Mouse (Mus musculus): ENCODE results near the gene Copz2. TPM values are rescaled to one million over a fixed set of nuclear protein-coding genes. Genes with fewer than 3 reads are reported as not detected.

Gene Copz2
- polyA plus RNA-seq, 1 experiment from 2014 or later = 22.2 TPM

GRCm38 (mm10) chr11:96832973-96833372 is 16.7 kb upstream of the Copz2 start:
- no peaks in the 10 kb centered on the region for H3K9me3 ChIP-seq (ENCODE audit: control insufficient read depth, low read length)
- peaks cover 12% of the 10 kb centered on the region for H3K4me1 ChIP-seq (ENCODE audit: control insufficient read depth, insufficient read depth, low read depth, low read length)
- no peak overlapping the region for H3K27ac ChIP-seq (ENCODE audit: low read depth, low read length)
- H3K27me3 ChIP-seq (replicated peaks; ENCODE audit: control insufficient read depth, insufficient read depth, low read length) = no peaks in the 10 kb centered on the region
- H3K4me3 ChIP-seq (ENCODE audit: low read length) = no peak overlapping the region
- ATAC-seq = no peak
- WGBS = 73% methylated on average over 2 of the region's 2 CpGs
- H3K4me2 ChIP-seq (ENCODE audit: low read length) = no peak overlapping the region
- 0 out of 2 replicates have a peak, but pooled peaks cover under 1% of the 10 kb centered on the region for H3K36me3 ChIP-seq (ENCODE audit: control insufficient read depth, insufficient read depth, low read length)
- no peak overlapping the region for H3K9ac ChIP-seq (ENCODE audit: low read depth, low read length)

- Histone ChIP-seq H3K9me3 (ENCODE audit: control insufficient read depth, low read length) (no peaks in the 10 kb centered on the region), H3K9ac (ENCODE audit: low read depth, low read length) (no peak overlapping the region), H3K4me2 (ENCODE audit: low read length) (no peak overlapping the region), H3K27ac (ENCODE audit: low read depth, low read length) (no peak overlapping the region), H3K27me3 (replicated peaks; ENCODE audit: control insufficient read depth, insufficient read depth, low read length) (no peaks in the 10 kb centered on the region), H3K4me1 (ENCODE audit: control insufficient read depth, insufficient read depth, low read depth, low read length) (peaks cover 4% of the 10 kb centered on the region), H3K4me3 (ENCODE audit: low read length) (no peak overlapping the region), H3K36me3 (ENCODE audit: control insufficient read depth, insufficient read depth, low read length) (no peaks in the 10 kb centered on the region)
- ATAC-seq = no peak
- WGBS = 100% methylated on average over 1 of the region's 1 CpGs
Measured at GRCm38 (mm10) chr11:96834127-96834526, 15.5 kb upstream of the Copz2 start.

- Histone ChIP-seq H3K9me3 (ENCODE audit: control insufficient read depth, low read length) (no peaks in the 10 kb centered on the region), H3K4me1 (ENCODE audit: control insufficient read depth, insufficient read depth, low read depth, low read length) (no peaks in the 10 kb centered on the region), H3K27ac (ENCODE audit: low read depth, low read length) (no peak overlapping the region), H3K9ac (ENCODE audit: low read depth, low read length) (no peak overlapping the region), H3K27me3 (replicated peaks; ENCODE audit: control insufficient read depth, insufficient read depth, low read length) (no peaks in the 10 kb centered on the region), H3K4me2 (ENCODE audit: low read length) (no peak overlapping the region), H3K4me3 (ENCODE audit: low read length) (no peak overlapping the region), H3K36me3 (ENCODE audit: control insufficient read depth, insufficient read depth, low read length) (no peaks in the 10 kb centered on the region)
- WGBS = 30% methylated on average over 9 of the region's 9 CpGs
- no peak for ATAC-seq
Measured at GRCm38 (mm10) chr11:96837298-96837697, 12.4 kb upstream of the Copz2 start.

- no peak overlapping the region for H3K4me3 ChIP-seq (ENCODE audit: low read length)
- no peaks in the 10 kb centered on the region for H3K4me1 ChIP-seq (ENCODE audit: control insufficient read depth, insufficient read depth, low read depth, low read length)
- WGBS = 80% methylated on average over 4 of the region's 4 CpGs
- no peaks in the 10 kb centered on the region for H3K9me3 ChIP-seq (ENCODE audit: control insufficient read depth, low read length)
- no peak for ATAC-seq
- H3K27ac ChIP-seq (ENCODE audit: low read depth, low read length) = no peak overlapping the region
- no peak overlapping the region for H3K4me2 ChIP-seq (ENCODE audit: low read length)
- no peaks in the 10 kb centered on the region for H3K36me3 ChIP-seq (ENCODE audit: control insufficient read depth, insufficient read depth, low read length)
- H3K9ac ChIP-seq (ENCODE audit: low read depth, low read length) = no peak overlapping the region
- H3K27me3 ChIP-seq (replicated peaks; ENCODE audit: control insufficient read depth, insufficient read depth, low read length) = no peaks in the 10 kb centered on the region
Measured at GRCm38 (mm10) chr11:96838341-96838740, 11.3 kb upstream of the Copz2 start.

GRCm38 (mm10) chr11:96839428-96839827 is 10.2 kb upstream of the Copz2 start:
- Histone ChIP-seq H3K27me3 (replicated peaks; ENCODE audit: control insufficient read depth, insufficient read depth, low read length) (no peaks in the 10 kb centered on the region), H3K9ac (ENCODE audit: low read depth, low read length) (no peak overlapping the region), H3K36me3 (ENCODE audit: control insufficient read depth, insufficient read depth, low read length) (no peaks in the 10 kb centered on the region), H3K4me2 (ENCODE audit: low read length) (no peak overlapping the region), H3K9me3 (ENCODE audit: control insufficient read depth, low read length) (no peaks in the 10 kb centered on the region), H3K27ac (ENCODE audit: low read depth, low read length) (no peak overlapping the region), H3K4me3 (ENCODE audit: low read length) (no peak overlapping the region), H3K4me1 (ENCODE audit: control insufficient read depth, insufficient read depth, low read depth, low read length) (no peaks in the 10 kb centered on the region)
- no peak for ATAC-seq
- WGBS = 83% methylated on average over 7 of the region's 7 CpGs

GRCm38 (mm10) chr11:96839877-96840276 is 9.8 kb upstream of the Copz2 start:
- H3K9me3 ChIP-seq (ENCODE audit: control insufficient read depth, low read length) = no peaks in the 10 kb centered on the region
- no peak overlapping the region for H3K9ac ChIP-seq (ENCODE audit: low read depth, low read length)
- H3K27ac ChIP-seq (ENCODE audit: low read depth, low read length) = no peak overlapping the region
- no peak overlapping the region for H3K4me3 ChIP-seq (ENCODE audit: low read length)
- no peak overlapping the region for H3K4me2 ChIP-seq (ENCODE audit: low read length)
- no peak for ATAC-seq
- no peaks in the 10 kb centered on the region for H3K4me1 ChIP-seq (ENCODE audit: control insufficient read depth, insufficient read depth, low read depth, low read length)
- H3K27me3 ChIP-seq (replicated peaks; ENCODE audit: control insufficient read depth, insufficient read depth, low read length) = no peaks in the 10 kb centered on the region
- 72% methylated on average over 3 of the region's 3 CpGs for WGBS
- no peaks in the 10 kb centered on the region for H3K36me3 ChIP-seq (ENCODE audit: control insufficient read depth, insufficient read depth, low read length)

- 51% methylated on average over 8 of the region's 8 CpGs for WGBS
- no peaks in the 10 kb centered on the region for H3K4me1 ChIP-seq (ENCODE audit: control insufficient read depth, insufficient read depth, low read depth, low read length)
- H3K9ac ChIP-seq (ENCODE audit: low read depth, low read length) = no peak overlapping the region
- H3K4me2 ChIP-seq (ENCODE audit: low read length) = no peak overlapping the region
- no peak overlapping the region for H3K27ac ChIP-seq (ENCODE audit: low read depth, low read length)
- ATAC-seq = no peak
- H3K4me3 ChIP-seq (ENCODE audit: low read length) = no peak overlapping the region
- H3K36me3 ChIP-seq (ENCODE audit: control insufficient read depth, insufficient read depth, low read length) = no peaks in the 10 kb centered on the region
- no peaks in the 10 kb centered on the region for H3K27me3 ChIP-seq (replicated peaks; ENCODE audit: control insufficient read depth, insufficient read depth, low read length)
- H3K9me3 ChIP-seq (ENCODE audit: control insufficient read depth, low read length) = no peaks in the 10 kb centered on the region
Measured at GRCm38 (mm10) chr11:96840290-96840689, 9.4 kb upstream of the Copz2 start.

GRCm38 (mm10) chr11:96843627-96844026 is 6.0 kb upstream of the Copz2 start:
- H3K27me3 ChIP-seq (replicated peaks; ENCODE audit: control insufficient read depth, insufficient read depth, low read length) = no peaks in the 10 kb centered on the region
- no peaks in the 10 kb centered on the region for H3K36me3 ChIP-seq (ENCODE audit: control insufficient read depth, insufficient read depth, low read length)
- H3K27ac ChIP-seq (ENCODE audit: low read depth, low read length) = no peak overlapping the region
- no peak overlapping the region for H3K4me2 ChIP-seq (ENCODE audit: low read length)
- H3K4me1 ChIP-seq (ENCODE audit: control insufficient read depth, insufficient read depth, low read depth, low read length) = no peaks in the 10 kb centered on the region
- H3K9me3 ChIP-seq (ENCODE audit: control insufficient read depth, low read length) = no peaks in the 10 kb centered on the region
- H3K9ac ChIP-seq (ENCODE audit: low read depth, low read length) = no peak overlapping the region
- no peak for ATAC-seq
- 61% methylated on average over 3 of the region's 3 CpGs for WGBS
- H3K4me3 ChIP-seq (ENCODE audit: low read length) = no peak overlapping the region

- WGBS = 52% methylated on average over 3 of the region's 3 CpGs
Measured at GRCm38 (mm10) chr11:96847240-96847639, 2.4 kb upstream of the Copz2 start.

GRCm38 (mm10) chr11:96848694-96849093 is 976 bp upstream of the Copz2 start:
- Histone ChIP-seq H3K36me3 (ENCODE audit: control insufficient read depth, insufficient read depth, low read length) (no peaks in the 10 kb centered on the region), H3K4me1 (ENCODE audit: control insufficient read depth, insufficient read depth, low read depth, low read length) (peaks cover 6% of the 10 kb centered on the region), H3K27me3 (replicated peaks; ENCODE audit: control insufficient read depth, insufficient read depth, low read length) (peaks cover 7% of the 10 kb centered on the region; the same call in 1 of the 2 replicates), H3K4me2 (ENCODE audit: low read length) (no peak overlapping the region), H3K9ac (ENCODE audit: low read depth, low read length) (no peak overlapping the region), H3K27ac (ENCODE audit: low read depth, low read length) (no peak overlapping the region), H3K9me3 (ENCODE audit: control insufficient read depth, low read length) (no peaks in the 10 kb centered on the region), H3K4me3 (ENCODE audit: low read length) (no peak overlapping the region)
- 48% methylated on average over 9 of the region's 9 CpGs for WGBS
- ATAC-seq = no peak

More at GRCm38 (mm10) chr11:96847240-96847639, 2.4 kb upstream of the Copz2 start:
- no peak overlapping the region for H3K4me3 ChIP-seq (ENCODE audit: low read length)
- H3K9me3 ChIP-seq (ENCODE audit: control insufficient read depth, low read length) = no peaks in the 10 kb centered on the region
- H3K27me3 ChIP-seq (replicated peaks; ENCODE audit: control insufficient read depth, insufficient read depth, low read length) = peaks cover 7% of the 10 kb centered on the region; the same call in 1 of the 2 replicates
- no peak overlapping the region for H3K9ac ChIP-seq (ENCODE audit: low read depth, low read length)
- H3K4me2 ChIP-seq (ENCODE audit: low read length) = no peak overlapping the region
- H3K36me3 ChIP-seq (ENCODE audit: control insufficient read depth, insufficient read depth, low read length) = no peaks in the 10 kb centered on the region
- H3K27ac ChIP-seq (ENCODE audit: low read depth, low read length) = no peak overlapping the region
- no peak for ATAC-seq
- peaks cover 6% of the 10 kb centered on the region for H3K4me1 ChIP-seq (ENCODE audit: control insufficient read depth, insufficient read depth, low read depth, low read length)

Measured in hindbrain, embryonic 16.5 days (tissue).